Mouse (Mus musculus): ENCODE data around the gene Ubxn11. TPM values are rescaled to one million over a fixed set of nuclear protein-coding genes. Genes with fewer than 3 reads are reported as not detected.
"Not testable (repeated sequence)": the region's sequence is repeated elsewhere in the genome, so short reads cannot be mapped to it uniquely, and the experiment has no call there.

Ubxn11 gene
- polyA plus RNA-seq, 1 experiment from 2014 or later = 4.3 TPM

DNA sequence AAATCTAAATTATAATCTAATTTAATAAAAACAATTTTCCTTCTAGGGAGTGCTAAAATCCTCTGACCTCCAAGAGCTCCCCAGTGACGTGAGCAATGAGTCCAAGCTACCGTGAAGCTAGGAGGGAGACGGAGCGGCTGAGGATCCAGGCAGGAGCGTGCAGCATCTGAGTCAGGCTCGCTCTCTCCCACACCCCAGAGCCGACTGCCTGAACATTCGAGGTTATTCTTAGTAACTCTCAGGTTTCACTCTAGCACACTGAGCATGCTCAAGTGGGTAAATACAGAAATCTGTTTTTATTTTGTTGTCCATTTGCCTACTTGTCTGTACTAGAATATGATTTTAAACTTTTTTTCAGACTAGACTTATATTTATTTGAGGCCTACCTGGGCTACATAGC, 54.4 kb downstream of the Ubxn11 start:
- Histone ChIP-seq H3K27me3 (replicated peaks) (no peaks in the 10 kb centered on the region), H3K27ac (no peak overlapping the region), H3K4me1 (peaks cover 7% of the 10 kb centered on the region), H3K36me3 (0 out of 2 replicates have a peak, but pooled peaks cover 2% of the 10 kb centered on the region), H3K9me3 (no peaks in the 10 kb centered on the region), H3K4me2 (no peak overlapping the region), H3K9ac (no peak overlapping the region), H3K4me3 (replicated peaks) (no peak overlapping the region)
- 57% methylated on average over 8 of the region's 8 CpGs for WGBS
- ATAC-seq (ENCODE audit: insufficient read depth, low FRiP score, low read depth) = peak; percentile 56; the same call in 1 of the 2 replicates

DNA sequence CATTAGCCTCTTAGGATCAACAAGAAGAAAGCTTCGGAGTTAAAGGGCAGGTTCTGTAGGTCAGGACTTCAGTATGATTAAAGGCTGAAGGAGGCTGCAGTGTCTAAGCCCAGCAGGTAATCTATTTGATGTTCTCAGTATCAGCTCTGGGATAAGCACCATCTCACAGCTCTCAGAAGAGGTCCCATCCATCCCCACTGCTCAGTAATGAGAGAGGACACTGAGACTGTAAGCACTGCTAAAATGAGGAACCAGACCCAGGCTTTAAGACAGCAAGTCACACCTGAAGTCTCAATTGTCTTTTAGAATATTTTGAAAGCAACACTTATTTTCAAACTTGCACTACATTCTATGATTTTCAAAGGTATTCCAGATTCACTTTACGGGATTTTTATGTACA, 55.2 kb downstream of the Ubxn11 start:
- no peak overlapping the region for H3K4me2 ChIP-seq
- no peak overlapping the region for H3K9ac ChIP-seq
- 74% methylated on average over 2 of the region's 2 CpGs for WGBS
- no peak overlapping the region for H3K27ac ChIP-seq
- no peaks in the 10 kb centered on the region for H3K36me3 ChIP-seq
- H3K4me3 ChIP-seq (replicated peaks) = no peak overlapping the region
- no peaks in the 10 kb centered on the region for H3K9me3 ChIP-seq
- H3K4me1 ChIP-seq = peaks cover 7% of the 10 kb centered on the region
- H3K27me3 ChIP-seq (replicated peaks) = no peaks in the 10 kb centered on the region
- no peak for ATAC-seq (ENCODE audit: insufficient read depth, low FRiP score, low read depth)

DNA sequence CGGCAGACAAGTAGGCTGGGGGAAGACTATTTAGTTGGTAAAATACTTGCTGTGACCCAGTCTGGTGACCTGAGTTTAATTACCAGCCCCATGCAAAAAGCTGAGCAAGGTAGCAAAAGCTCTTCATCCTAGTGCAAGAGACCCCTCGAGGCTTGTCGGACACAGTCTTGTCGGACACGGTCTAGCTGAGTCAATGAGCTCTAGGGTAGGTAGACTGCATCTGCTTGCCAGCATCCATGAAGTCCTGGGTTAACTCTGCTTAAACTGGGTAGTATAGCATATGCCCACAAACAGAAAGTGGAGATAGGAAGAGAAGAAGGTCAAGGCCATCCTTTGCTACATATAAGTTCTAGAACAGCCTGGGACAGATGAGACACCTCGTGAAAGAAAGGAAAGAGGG, 56.4 kb downstream of the Ubxn11 start:
- peaks cover 7% of the 10 kb centered on the region for H3K4me1 ChIP-seq
- no peaks in the 10 kb centered on the region for H3K27me3 ChIP-seq (replicated peaks)
- 90% methylated on average over 6 of the region's 6 CpGs for WGBS
- no peak overlapping the region for H3K27ac ChIP-seq
- no peaks in the 10 kb centered on the region for H3K36me3 ChIP-seq
- no peaks in the 10 kb centered on the region for H3K9me3 ChIP-seq
- ATAC-seq (ENCODE audit: insufficient read depth, low FRiP score, low read depth) = no peak
- H3K4me2 ChIP-seq = no peak overlapping the region
- H3K4me3 ChIP-seq (replicated peaks) = no peak overlapping the region
- H3K9ac ChIP-seq = no peak overlapping the region

DNA sequence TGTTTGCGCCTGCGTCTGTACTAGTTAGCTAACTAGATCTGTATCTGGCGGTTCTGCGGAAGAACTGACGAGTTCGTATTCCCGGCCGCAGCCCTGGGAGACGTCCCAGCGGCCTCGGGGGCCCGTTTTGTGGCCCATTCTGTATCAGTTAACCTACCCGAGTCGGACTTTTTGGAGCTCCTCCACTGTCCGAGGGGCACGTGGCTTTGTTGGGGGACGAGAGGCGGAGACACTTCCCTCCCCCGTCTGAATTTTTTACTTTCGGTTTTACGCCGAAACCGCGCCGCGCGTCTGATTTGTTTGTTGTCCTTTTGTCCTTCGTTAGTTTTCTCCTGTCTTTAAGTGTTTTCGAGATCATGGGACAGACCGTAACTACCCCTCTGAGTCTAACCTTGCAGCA, 57.7 kb downstream of the Ubxn11 start:
- 8% methylated on average over 30 of the region's 30 CpGs for WGBS
- not testable (repeated sequence) for H3K36me3 ChIP-seq; H3K27me3 ChIP-seq (replicated peaks); ATAC-seq (ENCODE audit: insufficient read depth, low FRiP score, low read depth); H3K4me1 ChIP-seq; H3K9ac ChIP-seq; H3K9me3 ChIP-seq
- H3K27ac ChIP-seq = 0 out of 2 replicates have a peak overlapping the region, but pooled peaks have one; percentile 51
- H3K4me3 ChIP-seq (replicated peaks) = peak overlapping the region; percentile 58
- H3K4me2 ChIP-seq = peak overlapping the region; percentile 44

DNA sequence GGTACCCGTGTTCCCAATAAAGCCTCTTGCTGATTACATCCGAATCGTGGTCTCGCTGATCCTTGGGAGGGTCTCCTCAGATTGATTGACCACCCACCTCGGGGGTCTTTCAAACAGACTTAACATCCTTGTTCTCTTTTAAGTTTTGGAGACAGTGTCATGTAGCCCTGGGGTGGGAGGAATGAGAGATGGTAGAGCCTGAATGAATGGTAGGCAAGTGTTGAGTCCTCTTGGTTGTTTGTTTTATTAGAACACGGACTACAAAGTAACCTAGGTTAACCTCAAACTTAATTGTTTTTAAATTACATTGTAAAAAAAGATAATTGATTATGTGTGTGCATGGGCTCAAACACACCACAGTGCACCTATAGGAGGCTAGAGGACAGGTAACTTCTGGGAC, 62.2 kb downstream of the Ubxn11 start:
- H3K4me1 ChIP-seq = no peaks in the 10 kb centered on the region
- H3K27ac ChIP-seq = peak overlapping the region; percentile 72
- no peaks in the 10 kb centered on the region for H3K27me3 ChIP-seq (replicated peaks)
- no peaks in the 10 kb centered on the region for H3K36me3 ChIP-seq
- no peak overlapping the region for H3K4me2 ChIP-seq
- H3K4me3 ChIP-seq (replicated peaks) = no peak overlapping the region
- no peaks in the 10 kb centered on the region for H3K9me3 ChIP-seq
- ATAC-seq (ENCODE audit: insufficient read depth, low FRiP score, low read depth) = no peak
- WGBS = 86% methylated on average over 5 of the region's 6 CpGs
- H3K9ac ChIP-seq = no peak overlapping the region

DNA sequence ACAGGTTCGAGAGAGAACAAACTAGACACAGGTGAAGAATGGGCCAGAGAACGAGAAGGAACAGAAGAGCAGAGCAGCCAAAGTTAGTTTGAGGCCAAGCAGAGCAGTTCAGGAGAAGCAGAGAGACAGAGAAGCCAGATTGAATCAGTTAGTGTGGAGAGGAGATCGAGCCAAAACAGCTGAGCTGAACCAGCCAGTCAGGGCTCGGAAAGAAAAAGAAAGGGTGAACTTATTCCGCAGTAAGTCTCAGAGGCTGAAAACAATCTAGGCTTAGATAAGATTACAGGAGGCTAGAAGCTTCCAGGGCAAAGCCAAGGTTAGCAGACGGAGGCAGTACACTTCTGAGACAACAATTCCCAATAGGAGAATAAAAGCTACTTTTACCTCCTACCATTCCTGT, 62.7 kb downstream of the Ubxn11 start:
- Histone ChIP-seq H3K4me3 (replicated peaks) (no peak overlapping the region), H3K4me2 (no peak overlapping the region)
- 67% methylated on average over 6 of the region's 6 CpGs for WGBS

DNA sequence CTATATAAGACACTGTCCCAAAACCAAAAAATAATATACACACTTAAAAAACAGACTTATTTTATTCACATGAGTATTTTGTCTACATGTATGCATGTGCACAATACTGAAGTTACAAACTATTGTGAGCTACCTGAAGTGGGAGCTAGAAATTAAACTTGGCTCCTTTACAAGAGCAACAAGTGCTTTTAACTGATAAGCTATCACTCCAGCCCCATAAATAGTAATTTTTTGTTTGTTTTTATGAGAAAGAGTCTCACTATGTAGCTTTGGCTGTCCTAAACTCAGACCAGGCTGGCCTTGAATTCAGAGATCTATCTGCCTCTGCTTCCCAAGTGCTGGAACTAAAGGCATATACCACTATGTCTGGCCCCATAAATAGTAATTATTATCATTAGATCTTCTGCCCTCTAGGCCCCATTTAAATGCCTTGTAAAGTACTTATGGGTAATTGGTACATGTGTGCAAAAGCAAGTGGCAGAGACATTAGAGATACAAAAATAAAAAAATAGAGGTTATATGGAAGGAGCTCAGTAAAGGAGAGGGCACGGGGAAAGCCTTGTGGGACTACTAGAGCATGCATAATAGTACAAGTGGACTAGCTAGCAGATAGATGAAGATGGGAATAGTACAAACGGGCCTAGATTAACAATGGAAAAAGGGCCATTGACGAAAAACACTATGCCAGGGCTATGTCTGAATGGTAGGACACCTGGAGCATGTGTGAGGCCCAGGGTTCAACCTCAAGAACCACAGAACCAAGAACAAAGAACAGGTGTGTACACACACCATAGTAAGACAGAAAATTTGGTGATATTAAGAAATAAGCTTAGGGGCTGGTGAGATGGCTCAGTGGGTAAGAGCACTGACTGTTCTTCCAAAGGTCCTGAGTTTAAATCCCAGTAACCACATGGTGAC, 63.4 kb downstream of the Ubxn11 start:
- Histone ChIP-seq H3K9ac (no peak overlapping the region), H3K36me3 (no peaks in the 10 kb centered on the region), H3K4me1 (no peaks in the 10 kb centered on the region), H3K9me3 (no peaks in the 10 kb centered on the region), H3K27ac (peak overlapping the region; percentile 72; the same call in 1 of the 2 replicates), H3K4me3 (replicated peaks) (no peak overlapping the region), H3K4me2 (no peak overlapping the region), H3K27me3 (replicated peaks) (no peaks in the 10 kb centered on the region)
- 80% methylated on average over 3 of the region's 3 CpGs for WGBS
- no peak for ATAC-seq (ENCODE audit: insufficient read depth, low FRiP score, low read depth)

More for the DNA sequence above, 62.7 kb downstream of the Ubxn11 start:
- peak; percentile 47; the same call in 1 of the 2 replicates for ATAC-seq (ENCODE audit: insufficient read depth, low FRiP score, low read depth)
- Histone ChIP-seq H3K9me3 (no peaks in the 10 kb centered on the region), H3K36me3 (no peaks in the 10 kb centered on the region), H3K9ac (no peak overlapping the region), H3K27ac (peak overlapping the region; percentile 72), H3K27me3 (replicated peaks) (no peaks in the 10 kb centered on the region), H3K4me1 (no peaks in the 10 kb centered on the region)

DNA sequence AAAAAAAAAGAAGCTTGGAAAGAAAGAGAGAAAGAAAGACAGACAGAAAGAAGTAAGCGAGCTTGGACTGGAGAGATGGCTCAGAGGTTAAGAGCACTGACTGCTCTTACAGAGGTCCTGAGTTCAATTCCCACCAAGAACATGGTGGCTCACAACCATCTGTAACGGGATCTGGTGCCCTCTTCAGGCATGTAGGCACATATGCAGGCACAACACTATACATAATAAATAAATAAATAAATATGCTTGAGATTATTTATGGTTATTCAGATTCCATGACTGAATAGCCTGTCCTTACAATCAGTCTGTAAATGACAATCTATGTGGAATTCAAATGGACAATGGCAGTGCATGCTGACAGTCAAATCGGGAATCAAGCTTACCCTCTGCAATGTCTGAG, 64.5 kb downstream of the Ubxn11 start:
- H3K36me3 ChIP-seq = no peaks in the 10 kb centered on the region
- H3K4me2 ChIP-seq = no peak overlapping the region
- no peak overlapping the region for H3K27ac ChIP-seq
- no peak for ATAC-seq (ENCODE audit: insufficient read depth, low FRiP score, low read depth)
- no peak overlapping the region for H3K4me3 ChIP-seq (replicated peaks)
- no peaks in the 10 kb centered on the region for H3K4me1 ChIP-seq
- WGBS = 90% methylated on average over 3 of the region's 3 CpGs
- no peaks in the 10 kb centered on the region for H3K9me3 ChIP-seq
- no peaks in the 10 kb centered on the region for H3K27me3 ChIP-seq (replicated peaks)
- no peak overlapping the region for H3K9ac ChIP-seq

DNA sequence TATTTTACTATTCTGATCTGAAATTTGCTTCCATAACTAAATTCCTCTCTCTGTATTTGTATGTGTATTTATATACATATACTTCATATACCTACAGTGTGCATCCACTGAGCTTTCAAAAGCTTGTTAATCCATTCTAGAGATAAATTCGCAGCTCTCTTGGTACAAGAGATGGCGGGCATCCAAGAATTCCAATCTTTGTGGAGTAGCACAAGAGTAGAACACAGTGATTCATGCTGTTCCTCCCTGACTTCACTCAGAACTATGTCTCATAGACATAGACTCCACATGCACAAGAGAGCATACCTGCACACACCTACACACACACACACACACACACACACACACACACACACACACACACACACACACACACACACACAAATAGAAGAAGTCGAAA, 70.0 kb downstream of the Ubxn11 start:
- Histone ChIP-seq H3K9me3 (no peaks in the 10 kb centered on the region), H3K27ac (no peak overlapping the region), H3K27me3 (replicated peaks) (no peaks in the 10 kb centered on the region), H3K4me3 (replicated peaks) (no peak overlapping the region), H3K4me2 (no peak overlapping the region), H3K4me1 (no peaks in the 10 kb centered on the region), H3K36me3 (peaks cover 2% of the 10 kb centered on the region; the same call in 1 of the 2 replicates), H3K9ac (no peak overlapping the region)
- no peak for ATAC-seq (ENCODE audit: insufficient read depth, low FRiP score, low read depth)
- 62% methylated on average over 3 of the region's 3 CpGs for WGBS

Other genes with a start within 250 kb of the Ubxn11 start
- 73.4 and 76.4 TPM in 2 replicates for gene Rps6ka1, start 214.8 kb upstream of the Ubxn11 start, polyA plus RNA-seq (2015; fragmentation: Nextera tagmentation; extraction: Ambion mirVana)
- gene Hmgn2, start 133.9 kb upstream of the Ubxn11 start, polyA plus RNA-seq (2015; fragmentation: Nextera tagmentation; extraction: Ambion mirVana) = 1,858 and 2,056 TPM in 2 replicates
- 39.9 and 41.5 TPM in 2 replicates for gene Dhdds, start 101.7 kb upstream of the Ubxn11 start, polyA plus RNA-seq (2015; fragmentation: Nextera tagmentation; extraction: Ambion mirVana)
- gene Lin28a, start 83.7 kb upstream of the Ubxn11 start, polyA plus RNA-seq (2015; fragmentation: Nextera tagmentation; extraction: Ambion mirVana) = 0.12 and 0.17 TPM in 2 replicates
- not detected in 2 replicates for gene Zfp683, start 48.7 kb upstream of the Ubxn11 start, polyA plus RNA-seq (2015; fragmentation: Nextera tagmentation; extraction: Ambion mirVana)
- gene Crybg2, start 41.8 kb upstream of the Ubxn11 start, polyA plus RNA-seq (2015; fragmentation: Nextera tagmentation; extraction: Ambion mirVana) = 11.1 and 11.9 TPM in 2 replicates
- gene Cd52, start 7.5 kb upstream of the Ubxn11 start, polyA plus RNA-seq (2015; fragmentation: Nextera tagmentation; extraction: Ambion mirVana) = 34.8 and 39.7 TPM in 2 replicates
- gene Sh3bgrl3, start 26.2 kb downstream of the Ubxn11 start, polyA plus RNA-seq (2015; fragmentation: Nextera tagmentation; extraction: Ambion mirVana) = 363 and 395 TPM in 2 replicates
- 83.0 and 84.0 TPM in 2 replicates for gene Cep85, start 84.5 kb downstream of the Ubxn11 start, polyA plus RNA-seq (2015; fragmentation: Nextera tagmentation; extraction: Ambion mirVana)
- gene Gm7534, start 100.4 kb downstream of the Ubxn11 start, polyA plus RNA-seq (2015; fragmentation: Nextera tagmentation; extraction: Ambion mirVana) = not detected in 2 replicates
- gene Catsper4, start 124.8 kb downstream of the Ubxn11 start, polyA plus RNA-seq (2015; fragmentation: Nextera tagmentation; extraction: Ambion mirVana) = 0.26 and 0.31 TPM in 2 replicates
- 7.7 and 10.0 TPM in 2 replicates for gene Cnksr1, start 135.8 kb downstream of the Ubxn11 start, polyA plus RNA-seq (2015; fragmentation: Nextera tagmentation; extraction: Ambion mirVana)
- gene E130218I03Rik, start 141.1 kb downstream of the Ubxn11 start, polyA plus RNA-seq (2015; fragmentation: Nextera tagmentation; extraction: Ambion mirVana) = 0.28 and 0.37 TPM in 2 replicates
- 15.1 and 15.9 TPM in 2 replicates for gene Zfp593, start 143.0 kb downstream of the Ubxn11 start, polyA plus RNA-seq (2015; fragmentation: Nextera tagmentation; extraction: Ambion mirVana)
- not detected in 2 replicates for gene Gm30191, start 144.4 kb downstream of the Ubxn11 start, polyA plus RNA-seq (2015; fragmentation: Nextera tagmentation; extraction: Ambion mirVana)
- gene Grrp1, start 151.5 kb downstream of the Ubxn11 start, polyA plus RNA-seq (2015; fragmentation: Nextera tagmentation; extraction: Ambion mirVana) = 4.2 and 5.2 TPM in 2 replicates
- 18.9 and 20.0 TPM in 2 replicates for gene Pdik1l, start 185.3 kb downstream of the Ubxn11 start, polyA plus RNA-seq (2015; fragmentation: Nextera tagmentation; extraction: Ambion mirVana)
- gene Trim63, start 212.6 kb downstream of the Ubxn11 start, polyA plus RNA-seq (2015; fragmentation: Nextera tagmentation; extraction: Ambion mirVana) = 0.41 and 0.52 TPM in 2 replicates
- 0.75 and 0.86 TPM in 2 replicates for gene Slc30a2, start 240.6 kb downstream of the Ubxn11 start, polyA plus RNA-seq (2015; fragmentation: Nextera tagmentation; extraction: Ambion mirVana)

Data from stomach, embryonic 15.5 days (tissue).